Mouse (Mus musculus) left cerebral cortex, adult 8-10 months (tissue): ENCODE measurements at regions not wholly inside any gene's neighbourhood (a gene's known extent, or its start where the extent isn't known, plus 50 kb on each side); places are given as distances from the start of the nearest gene placed in this dataset.
A peak's percentile ranks its signal among the peaks of the same experiment; 100 is the strongest.
"Not testable (repeated sequence)": the region's sequence is repeated elsewhere in the genome, so short reads cannot be mapped to it uniquely, and the experiment has no call there.

Experiments used
- DNase-seq, 2 experiments: peaks; one replicate each; pipeline ENCODE4 v3.0.0; 2022; ENCODE audit warnings: low spot score in 2 of 2

GRCm38 (mm10) chr7:36224416-36224815 is 421.6 kb upstream of the Zfp507 start:
- DNase-seq = no peak

- DNase-seq = no peak
Measured at GRCm38 (mm10) chr7:36218386-36218785, 415.6 kb upstream of the Zfp507 start.

DNA sequence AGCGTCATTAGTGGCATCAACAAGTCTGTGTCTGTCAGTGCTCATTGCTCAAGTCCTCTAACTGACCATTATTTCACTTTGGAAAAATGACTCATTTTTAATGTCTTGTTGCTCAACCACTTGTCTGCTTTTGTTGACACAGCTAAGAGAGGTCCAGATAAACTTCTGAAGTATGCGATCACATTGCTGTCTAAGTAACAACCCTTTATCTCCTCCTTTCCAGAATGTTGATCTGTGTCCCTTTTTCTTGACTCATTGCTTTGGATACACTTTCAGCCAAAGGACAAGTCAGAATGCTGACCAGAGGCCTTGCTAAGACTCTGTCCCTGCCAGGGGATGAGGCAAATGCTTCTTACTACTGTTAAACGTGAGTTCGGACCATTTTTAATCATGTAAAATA is 407.2 kb upstream of the Zfp507 start:
- DNase-seq = no peak

GRCm38 (mm10) chr7:36207525-36208260 is 404.9 kb upstream of the Zfp507 start:
- DNase-seq = peak in 1 of 2 experiments; percentile 31

DNA sequence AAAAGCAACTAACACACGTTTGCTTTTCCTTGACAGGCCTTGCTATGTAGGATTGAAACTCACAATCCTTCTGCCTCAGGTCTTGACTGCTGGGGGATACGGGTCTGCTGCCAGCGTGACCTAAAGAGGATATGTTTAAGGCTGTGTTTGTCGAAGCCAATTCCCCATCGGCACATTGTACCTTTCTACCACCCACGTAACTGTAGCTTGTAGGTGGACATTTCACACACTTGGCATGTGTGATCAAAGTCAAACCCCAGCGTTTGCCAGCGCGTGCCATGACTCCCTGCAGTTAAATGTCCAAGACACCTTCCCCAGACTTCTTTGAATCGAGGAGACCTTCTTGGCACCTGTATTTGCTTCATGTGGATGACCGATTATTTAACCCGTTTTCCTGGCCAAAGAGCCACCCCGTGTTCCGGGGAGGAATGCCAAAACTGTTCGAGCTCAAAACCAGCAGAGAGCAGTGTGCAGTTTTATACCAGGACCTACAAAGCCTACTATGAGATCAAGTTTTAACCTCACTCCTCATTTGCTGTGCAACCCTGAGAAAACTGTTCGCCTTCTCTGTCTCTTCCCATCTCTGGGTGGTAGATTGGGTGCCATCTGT is 395.4 kb upstream of the Zfp507 start:
- DNase-seq = no peak

DNA sequence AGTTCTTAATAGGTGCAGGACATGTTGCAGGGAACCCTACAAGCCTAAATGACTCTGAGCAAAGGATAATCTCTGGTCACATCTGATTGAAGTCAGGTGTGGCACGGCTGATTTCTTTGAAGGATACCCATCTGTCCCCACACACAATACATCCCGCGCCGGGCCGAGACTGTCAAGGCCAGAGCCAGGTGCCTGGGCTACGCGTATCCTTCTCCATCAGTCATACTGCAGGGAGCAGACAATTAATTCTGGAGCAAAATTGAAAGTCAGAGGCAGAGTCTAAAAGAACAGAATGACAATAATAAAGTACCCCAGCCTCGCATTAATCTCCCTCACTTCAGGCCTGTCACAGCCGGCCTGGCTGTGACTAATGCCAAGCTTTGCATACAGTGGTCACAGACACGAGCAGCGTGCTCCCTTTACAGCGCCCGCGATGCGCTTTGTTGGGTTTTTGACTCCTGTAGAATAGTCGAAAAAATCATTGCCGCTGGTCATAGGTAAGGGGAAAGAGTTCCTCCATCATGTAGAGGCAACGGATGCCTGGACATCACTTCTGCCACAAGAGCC is 393.4 kb upstream of the Zfp507 start:
- DNase-seq = no peak

DNA sequence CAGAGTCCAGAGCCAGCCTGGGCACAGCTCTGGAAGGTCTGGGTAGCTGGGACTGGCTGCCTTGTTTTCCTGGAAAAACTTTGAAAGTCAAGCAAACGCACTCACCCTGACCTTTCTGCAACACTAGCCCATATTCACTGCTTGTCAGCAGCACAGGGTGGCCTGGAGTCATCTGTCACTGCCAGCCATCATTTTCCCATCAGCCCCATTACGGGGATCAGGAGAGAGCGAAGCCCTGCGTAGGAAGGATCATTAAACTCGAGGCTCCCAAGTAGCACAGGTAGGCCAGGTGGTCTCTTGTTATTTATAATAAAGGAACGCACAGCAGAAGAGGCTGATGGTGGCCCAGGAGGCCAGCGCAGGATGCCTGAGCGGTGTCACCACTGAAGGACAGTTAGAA is 389.8 kb upstream of the Zfp507 start:
- DNase-seq = no peak

- peak in 1 of 2 experiments; percentile 22 for DNase-seq
Measured at GRCm38 (mm10) chr7:36177947-36178346, 375.1 kb upstream of the Zfp507 start.

GRCm38 (mm10) chr7:36175296-36175695 is 372.5 kb upstream of the Zfp507 start:
- peak in 1 of 2 experiments; percentile 27 for DNase-seq

- not testable (repeated sequence) for DNase-seq
Measured at GRCm38 (mm10) chr7:36172511-36172910, 369.7 kb upstream of the Zfp507 start.

GRCm38 (mm10) chr7:36157270-36157945 is 354.6 kb upstream of the Zfp507 start:
- no peak for DNase-seq

DNA sequence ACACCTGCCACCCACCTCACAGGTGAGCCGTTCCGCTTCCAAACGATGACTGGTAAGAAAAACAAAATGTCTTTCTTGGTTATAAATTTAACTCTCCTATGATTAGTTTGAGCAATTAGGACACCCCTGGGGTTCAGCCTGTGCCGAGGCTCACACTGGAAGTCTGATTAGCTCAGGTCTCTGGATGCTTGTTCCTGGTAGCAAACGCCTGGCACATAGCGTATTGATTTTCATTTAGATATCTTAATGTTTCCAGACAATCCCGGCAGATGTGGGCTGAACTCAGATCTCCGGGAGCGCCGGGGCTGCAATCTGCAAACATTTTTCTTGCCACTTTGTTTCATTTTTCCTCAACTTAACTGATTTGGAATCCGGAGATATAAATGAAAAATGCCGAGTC is 353.8 kb upstream of the Zfp507 start:
- DNase-seq = no peak

DNA sequence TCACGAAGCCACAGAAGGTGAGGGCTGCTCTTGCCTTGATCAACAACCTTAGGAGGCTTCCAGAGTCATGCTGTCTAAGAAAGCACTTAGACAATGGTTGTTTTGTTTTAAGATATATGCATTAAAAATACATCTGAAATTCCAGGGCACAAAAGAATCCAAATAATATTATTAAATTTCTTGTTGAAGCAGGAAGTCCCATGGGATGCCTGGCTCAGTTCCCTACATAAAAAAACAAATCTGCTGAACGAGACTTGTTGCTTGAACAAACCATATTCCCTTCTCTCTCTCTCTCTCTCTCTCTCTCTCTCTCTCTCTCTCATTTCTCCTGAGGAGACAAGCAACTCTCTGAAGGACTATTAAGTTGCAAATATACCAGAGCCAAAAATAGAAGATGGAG is 352.8 kb upstream of the Zfp507 start:
- no peak for DNase-seq

DNA sequence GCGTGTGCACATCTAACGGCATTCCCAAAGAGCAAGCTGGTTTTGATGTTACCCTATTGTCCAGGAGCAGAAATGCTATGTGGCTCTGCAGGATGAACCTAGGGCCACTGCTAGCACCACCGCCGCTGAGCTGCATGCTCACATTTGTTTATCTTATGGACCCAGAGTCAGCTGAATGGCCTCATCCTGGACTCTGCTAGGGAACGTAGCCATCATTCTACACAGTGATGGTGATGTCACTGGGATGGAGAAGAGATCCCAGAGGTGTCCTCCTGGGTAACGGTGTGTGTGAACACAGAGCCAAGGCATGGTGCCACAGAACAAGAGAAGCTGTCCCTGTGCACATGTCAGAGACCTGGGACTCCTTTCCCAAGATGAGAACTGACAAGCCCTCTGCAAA is 352.4 kb upstream of the Zfp507 start:
- DNase-seq = no peak

- DNase-seq = no peak
Measured at GRCm38 (mm10) chr7:36150871-36151560, 348.2 kb upstream of the Zfp507 start.

DNA sequence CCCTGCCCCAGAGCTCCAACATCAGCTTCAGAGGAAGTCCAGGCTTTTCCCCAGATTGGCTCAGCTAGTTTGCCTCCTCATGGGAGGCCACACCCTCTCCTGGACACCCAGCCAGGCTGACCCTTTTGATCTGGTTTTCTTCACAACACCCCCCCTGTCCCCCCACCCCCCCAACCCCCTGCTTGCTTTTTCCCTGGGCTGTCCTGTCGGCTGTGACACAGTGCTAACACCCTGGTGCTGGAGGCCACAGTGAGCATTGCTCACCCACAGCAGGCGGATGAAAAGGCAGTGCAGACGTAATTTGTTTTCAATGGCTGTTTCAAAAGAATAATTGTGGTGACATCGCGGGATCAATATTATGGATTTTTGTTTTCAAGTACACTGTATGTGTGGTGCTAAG is 333.8 kb upstream of the Zfp507 start:
- no peak for DNase-seq

- DNase-seq = no peak
Measured at GRCm38 (mm10) chr7:36134557-36134956, 331.8 kb upstream of the Zfp507 start.

DNA sequence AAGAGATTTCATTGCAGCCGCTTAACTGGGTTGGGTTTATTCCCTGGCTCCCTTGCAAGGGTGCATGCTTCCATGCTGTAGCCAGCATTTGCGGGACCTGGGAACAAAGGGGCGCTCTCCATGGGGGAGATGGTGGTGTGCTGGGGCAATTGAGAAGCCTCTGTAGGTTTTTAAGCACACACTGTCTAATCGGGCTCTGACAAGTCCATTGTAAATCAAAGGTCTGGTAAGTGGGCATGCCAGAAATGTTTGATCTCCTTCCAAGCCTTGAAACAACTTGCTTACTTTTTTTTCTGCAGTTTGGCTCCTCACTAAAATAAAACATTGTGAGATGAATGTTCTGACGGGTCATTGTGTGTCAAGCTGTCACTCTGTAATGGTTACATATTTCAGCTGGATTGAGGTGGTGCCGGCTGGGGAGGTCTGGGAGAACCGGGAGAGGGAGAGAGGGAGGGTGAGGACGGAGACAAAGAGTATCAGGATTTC is 330.9 kb upstream of the Zfp507 start:
- no peak for DNase-seq

DNA sequence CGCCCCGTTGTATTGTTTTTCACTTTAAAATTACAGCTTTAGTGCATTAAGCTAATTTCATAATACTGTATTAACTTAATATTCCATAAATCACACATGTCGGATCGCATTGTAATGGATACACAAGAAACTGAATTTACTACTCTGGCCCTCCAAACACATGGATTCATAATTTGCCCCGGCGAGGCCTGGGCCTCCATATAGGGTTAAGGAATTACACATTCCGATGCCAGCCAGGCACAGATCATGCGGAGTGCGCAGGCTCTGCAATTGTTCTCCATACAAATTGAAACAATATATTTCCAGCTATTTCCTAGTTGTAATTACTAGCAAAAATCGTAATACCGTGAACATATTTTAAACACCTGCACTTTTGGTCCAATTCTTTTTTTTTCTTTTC is 330.2 kb upstream of the Zfp507 start:
- DNase-seq = no peak

DNA sequence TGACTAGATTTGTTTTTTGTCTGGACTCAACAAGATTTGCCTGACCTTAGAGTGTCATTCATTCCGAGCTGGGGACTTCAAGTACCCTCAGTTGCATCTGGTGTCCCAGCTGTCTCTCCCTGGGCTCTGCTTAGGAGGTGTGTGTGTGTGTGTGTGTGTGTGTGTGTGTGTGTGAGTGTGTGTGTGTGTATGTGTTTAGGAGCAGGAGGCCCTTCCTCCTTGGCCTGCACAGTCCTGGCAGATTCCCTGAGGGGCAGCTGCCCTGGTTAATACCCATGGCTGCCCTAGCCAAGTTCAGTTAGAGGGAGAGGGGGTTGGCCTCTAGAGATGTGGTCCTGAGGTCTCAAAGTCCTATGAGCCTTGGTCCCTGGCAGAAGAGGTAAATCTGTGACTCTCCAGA is 329.8 kb upstream of the Zfp507 start:
- no peak for DNase-seq

DNA sequence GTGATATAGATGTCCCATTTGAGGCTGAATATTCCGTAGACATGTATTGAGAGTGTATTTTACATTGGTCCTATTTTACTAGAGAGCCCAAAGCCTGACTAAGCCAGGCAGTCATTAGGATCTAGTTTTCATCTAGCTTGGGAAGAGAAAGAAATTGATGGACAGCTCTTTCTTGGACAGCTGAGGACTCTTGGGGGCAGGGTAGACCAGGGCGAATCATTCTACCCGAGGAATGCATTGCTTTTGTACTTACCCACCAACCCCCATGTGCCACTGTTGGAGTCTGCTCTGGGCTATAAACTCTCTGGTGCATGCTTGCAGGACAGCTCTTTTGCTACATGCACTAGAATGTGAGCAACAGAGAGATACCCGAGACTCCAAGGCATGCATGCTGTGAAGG is 294.3 kb upstream of the Zfp507 start:
- no peak for DNase-seq
